Mouse (Mus musculus): Measurements from ENCODE around the gene Sult2a3.
A peak's percentile ranks its signal among the peaks of the same experiment; 100 is the strongest.
"Not testable (repeated sequence)": the region's sequence is repeated elsewhere in the genome, so short reads cannot be mapped to it uniquely, and the experiment has no call there.

The Sult2a3 gene

DNA sequence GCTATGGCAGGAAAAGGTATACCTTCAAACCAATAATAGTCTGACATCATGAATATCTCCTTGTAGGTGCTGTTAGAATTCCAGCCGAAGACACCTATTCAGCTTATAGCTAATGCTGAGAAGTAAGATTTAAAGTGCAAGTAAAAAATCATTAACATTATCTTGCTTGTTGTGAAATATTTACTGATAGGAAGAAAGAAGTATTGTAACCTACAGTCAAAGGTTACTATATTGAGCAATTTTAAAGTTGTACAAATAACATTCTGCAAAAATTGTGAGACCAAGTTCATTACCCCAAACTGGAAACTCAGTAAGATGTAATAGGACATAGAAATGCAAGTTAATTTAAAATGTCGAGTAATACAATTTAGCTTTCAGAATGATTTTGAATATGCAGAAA, at the start of gene Sult2a3:
TSS of gene Sult2a3 (minus strand) at position 101 of the 400 bp plus-strand sequence.
- no peak for DNase-seq (ENCODE audit: low read depth, low spot score)

DNA sequence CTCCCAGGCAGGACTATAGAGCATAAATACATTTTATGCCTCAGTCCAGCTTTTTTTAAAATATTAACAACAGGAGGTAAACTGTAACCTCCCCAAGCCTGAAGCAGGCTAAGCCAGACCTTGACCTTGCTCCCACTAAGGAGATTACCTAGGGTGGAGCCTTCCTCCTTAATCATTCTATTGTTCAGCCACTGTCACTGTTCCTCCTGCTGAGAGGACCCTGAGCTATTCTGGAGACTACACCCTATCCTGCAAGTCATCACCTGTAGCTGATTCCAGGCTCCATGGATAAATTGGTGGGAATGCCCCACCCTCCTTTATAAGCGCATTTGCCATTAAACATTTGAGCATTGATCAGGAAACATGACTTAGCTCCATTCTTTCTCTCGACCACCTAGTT, 2.4 kb downstream of the Sult2a3 start:
- DNase-seq (ENCODE audit: low read depth, low spot score) = no peak

DNA sequence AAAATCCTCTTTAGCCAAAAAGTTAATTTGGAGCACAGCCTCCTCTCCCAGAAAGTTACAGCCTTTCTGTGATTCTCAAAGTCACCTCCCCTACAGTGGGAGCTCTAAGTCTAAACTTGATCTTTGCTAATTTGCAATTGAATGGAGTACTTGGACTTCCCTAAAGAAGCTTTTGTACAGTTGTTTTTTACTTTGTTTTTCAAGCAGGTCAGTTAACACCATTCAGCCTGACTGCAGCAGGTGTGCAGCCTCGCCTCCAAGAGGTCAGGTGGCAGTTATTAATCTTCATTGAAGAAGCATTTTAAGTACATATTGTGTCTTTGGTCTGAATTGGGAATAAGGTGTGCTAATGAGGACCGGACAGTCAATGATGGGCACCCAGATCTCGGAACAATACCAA, 3.0 kb downstream of the Sult2a3 start:
- not testable (repeated sequence) for DNase-seq (ENCODE audit: low read depth, low spot score)

DNA sequence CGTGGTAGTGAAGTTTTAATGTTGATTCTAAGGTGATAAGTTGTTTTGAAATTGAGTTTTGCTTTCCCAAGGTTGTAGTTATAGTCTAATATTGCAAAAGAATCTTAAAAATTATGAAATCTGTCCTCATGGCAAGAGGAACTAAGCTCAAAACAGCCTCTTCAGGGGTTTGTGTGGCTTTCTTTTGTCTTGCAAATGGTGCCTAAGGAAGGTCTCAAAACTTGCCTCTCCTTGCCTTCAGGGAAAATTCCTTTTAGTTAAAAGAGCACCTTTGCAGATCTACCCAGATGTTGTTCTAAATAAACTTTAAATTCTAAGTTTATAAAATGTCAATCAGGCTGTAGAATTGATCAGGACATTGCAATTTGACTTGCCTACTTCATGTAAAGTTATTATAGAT, 6.1 kb downstream of the Sult2a3 start:
- DNase-seq (ENCODE audit: low read depth, low spot score) = no peak

DNA sequence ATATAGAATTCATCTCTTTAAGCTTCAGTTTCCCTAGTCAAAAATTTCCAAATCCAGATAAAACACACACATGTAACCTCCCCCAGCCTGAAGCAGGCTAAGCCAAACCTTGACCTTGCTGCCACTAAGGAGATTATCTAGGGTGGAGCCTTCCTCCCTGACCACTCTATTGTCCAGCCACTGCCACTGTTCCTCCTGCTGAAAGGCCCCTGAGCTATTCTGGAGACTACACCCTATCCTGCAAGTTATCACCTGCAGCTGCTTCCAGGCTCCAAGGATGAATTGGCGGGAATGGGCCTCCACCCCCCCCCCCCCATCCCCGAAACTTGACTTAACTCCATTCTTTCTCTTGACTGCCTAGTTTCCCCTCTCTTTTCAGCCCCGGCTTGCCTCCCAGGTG, 8.4 kb downstream of the Sult2a3 start:
- DNase-seq (ENCODE audit: low read depth, low spot score) = not testable (repeated sequence)

DNA sequence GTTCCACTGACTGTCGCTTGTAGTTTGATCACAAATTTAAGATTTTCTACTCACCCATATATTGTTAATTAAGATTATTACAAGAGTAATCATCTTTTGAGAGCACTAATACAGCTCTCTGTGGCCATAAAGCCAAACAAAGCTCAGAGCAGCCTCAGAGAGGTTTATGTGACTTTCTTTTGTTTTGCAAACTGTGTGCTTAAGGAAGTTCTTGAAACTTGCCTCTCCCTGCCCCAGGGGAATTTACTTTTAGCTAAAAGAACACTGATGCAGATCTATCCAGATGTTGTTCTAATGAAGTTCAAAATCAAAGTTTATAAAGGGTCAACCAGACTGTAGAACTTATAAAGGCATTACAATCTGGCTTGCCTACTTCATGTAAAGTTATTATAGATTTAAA, 75.0 kb downstream of the Sult2a3 start:
- DNase-seq (ENCODE audit: low read depth, low spot score) = peak; percentile 7

DNA sequence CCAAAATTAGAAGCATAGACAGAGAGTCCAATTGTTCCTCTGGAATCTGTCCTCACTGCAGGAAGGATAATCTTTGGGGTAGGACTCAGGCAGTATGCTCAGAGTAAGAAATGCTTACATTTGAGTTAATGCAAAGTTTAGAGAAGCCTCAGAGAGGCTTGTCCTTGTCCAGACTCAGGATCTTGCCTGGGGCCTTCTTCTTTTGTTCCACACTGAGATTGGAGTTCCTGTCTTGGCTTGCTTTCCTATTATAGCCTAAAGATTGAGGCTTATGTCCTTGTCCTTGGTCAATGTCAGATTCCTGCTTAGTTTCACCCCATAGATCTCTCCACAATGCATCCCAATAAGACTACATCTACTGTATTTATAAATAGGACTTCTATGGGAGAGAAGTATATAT, 92.0 kb downstream of the Sult2a3 start:
- not testable (repeated sequence) for DNase-seq (ENCODE audit: low read depth, low spot score)
